Mouse (Mus musculus) liver, postnatal 0 days (tissue): Measurements from ENCODE around the gene Sun5.

Experiments
- CTCF ChIP-seq: sonication (generic); IDR thresholded peaks from 2 replicates; pipeline ENCODE4 v1.5.1; 2016; ENCODE audit warnings: antibody characterized with exemption, low read depth
- EP300 ChIP-seq: IDR thresholded peaks from 2 replicates; pipeline ENCODE4 v1.6.1; 2016; ENCODE audit warnings: antibody characterized with exemption, low read depth, mild to moderate bottlenecking

- no peak for TF ChIP-seq EP300
- no peak for TF ChIP-seq CTCF
Measured at GRCm38 (mm10) chr2:153874745-153875144, 3.9 kb upstream of the Sun5 start, which contains the start of gene Bpifb2.
